Mouse (Mus musculus) hindlimb bud, embryonic 11.5 days (tissue): ENCODE measurements around the gene Mki67.

Experiments
- DNase-seq: peaks from one replicate; pipeline ENCODE4 v3.0.0-alpha.2; 2012; ENCODE audit warnings: low read depth, low spot score; ENCODE audit errors: extremely low spot score

Mki67 gene

DNA sequence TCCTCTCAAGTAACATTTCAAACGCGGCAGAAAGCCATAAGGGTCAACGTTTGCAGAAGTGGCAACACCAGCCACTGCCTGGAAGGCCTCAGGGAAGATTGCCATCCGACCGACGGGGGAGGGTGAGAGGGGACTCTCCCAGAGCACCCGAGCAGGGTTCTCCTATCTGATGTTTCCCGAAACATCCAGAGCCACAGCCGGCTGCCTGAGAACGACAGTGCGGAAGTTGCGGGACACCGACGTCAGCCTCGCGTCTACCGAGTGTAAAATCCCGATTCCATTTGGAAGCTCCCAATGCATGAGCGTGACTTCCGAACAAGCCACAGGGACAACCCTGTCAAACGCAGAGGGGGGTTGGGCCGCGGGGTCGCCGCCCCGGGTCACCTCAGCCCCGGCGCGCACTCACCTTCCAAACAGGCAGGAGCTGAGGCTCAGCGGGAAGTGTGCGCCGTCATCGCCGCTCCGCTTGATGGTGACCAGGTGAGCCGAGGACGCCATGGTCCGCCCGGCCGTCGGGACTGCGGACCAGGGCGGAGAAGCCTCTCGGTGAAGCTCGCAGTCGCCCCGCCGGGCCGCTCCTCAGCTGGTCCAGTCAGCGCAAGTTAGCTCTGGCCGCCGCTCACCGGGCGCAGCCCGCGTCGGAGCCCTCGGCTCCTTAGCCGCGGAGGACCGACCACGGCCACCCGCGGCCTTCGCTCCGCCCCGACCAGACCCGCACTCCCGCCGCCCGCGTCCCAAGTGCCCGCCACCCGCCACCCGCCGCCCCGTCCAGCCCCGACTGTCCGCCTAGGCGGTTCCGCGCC, at the start of gene Mki67:
Mki67 (minus strand) TSS at position 720 of the 803 bp plus-strand sequence.
- DNase-seq: no peak

- DNase-seq: no peak
Measured at GRCm38 (mm10) chr7:135763311-135763710, 47.1 kb upstream of the Mki67 start.

DNA sequence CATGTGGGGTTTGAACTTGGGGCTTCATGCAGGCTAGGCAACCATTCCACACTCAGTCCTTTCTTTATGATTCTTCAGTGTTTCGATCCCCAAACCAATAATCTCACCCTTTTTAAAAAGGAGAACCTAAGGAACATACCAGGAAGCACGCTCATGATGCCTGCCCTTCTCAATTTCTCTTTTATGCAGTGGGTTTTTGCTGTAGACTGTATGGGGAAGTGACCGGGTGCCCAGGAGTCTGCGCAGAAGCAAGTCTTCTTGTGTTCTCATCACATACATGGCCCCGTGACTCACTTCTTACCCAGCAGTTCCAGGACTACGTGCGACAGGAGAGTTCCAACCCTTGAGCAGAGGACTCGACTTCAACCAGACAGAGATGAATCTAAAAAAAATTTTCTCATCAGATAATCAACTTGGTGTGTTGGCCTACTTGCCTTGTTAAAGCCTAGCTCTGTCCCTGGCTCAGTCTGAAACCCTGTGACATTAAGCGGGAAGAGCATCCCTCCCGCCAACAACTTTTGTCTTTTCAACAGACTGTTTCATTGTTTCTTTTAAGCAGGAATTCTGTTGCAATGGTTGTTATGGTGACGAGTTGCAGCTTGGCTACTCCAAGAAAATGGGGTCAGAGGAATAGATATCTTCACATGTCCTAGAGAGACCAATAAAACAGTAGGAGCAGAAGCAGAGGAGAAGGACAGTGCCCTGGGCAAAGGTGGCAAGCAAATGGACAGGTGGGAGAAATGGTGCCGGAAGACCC, 42.8 kb upstream of the Mki67 start:
- no peak for DNase-seq

DNA sequence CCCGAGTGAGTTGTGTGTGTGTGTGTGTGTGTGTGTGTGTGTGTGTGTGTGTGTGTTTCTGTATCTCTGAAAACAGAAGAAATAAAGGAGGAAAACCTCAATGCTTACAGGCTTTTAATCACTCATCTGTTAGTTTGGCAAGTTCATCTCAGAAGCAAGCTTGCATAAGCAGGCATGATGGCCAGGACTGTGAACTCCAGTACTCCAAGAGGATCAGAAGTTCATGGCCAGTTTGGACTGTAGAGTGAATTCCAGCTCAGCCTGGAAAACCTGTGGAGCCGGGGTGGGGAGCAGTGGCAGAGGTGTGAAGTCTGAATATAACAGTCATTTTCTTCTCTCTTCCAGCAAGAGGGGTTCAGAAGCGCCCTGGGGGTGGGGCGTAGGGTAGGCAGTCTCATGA, 42.0 kb upstream of the Mki67 start:
- DNase-seq: no peak

GRCm38 (mm10) chr7:135756984-135757586, 40.9 kb upstream of the Mki67 start:
- no peak for DNase-seq

- no peak for DNase-seq
Measured at GRCm38 (mm10) chr7:135748986-135749385, 32.8 kb upstream of the Mki67 start.

- no peak for DNase-seq
Measured at GRCm38 (mm10) chr7:135747072-135747471, 30.9 kb upstream of the Mki67 start.

DNA sequence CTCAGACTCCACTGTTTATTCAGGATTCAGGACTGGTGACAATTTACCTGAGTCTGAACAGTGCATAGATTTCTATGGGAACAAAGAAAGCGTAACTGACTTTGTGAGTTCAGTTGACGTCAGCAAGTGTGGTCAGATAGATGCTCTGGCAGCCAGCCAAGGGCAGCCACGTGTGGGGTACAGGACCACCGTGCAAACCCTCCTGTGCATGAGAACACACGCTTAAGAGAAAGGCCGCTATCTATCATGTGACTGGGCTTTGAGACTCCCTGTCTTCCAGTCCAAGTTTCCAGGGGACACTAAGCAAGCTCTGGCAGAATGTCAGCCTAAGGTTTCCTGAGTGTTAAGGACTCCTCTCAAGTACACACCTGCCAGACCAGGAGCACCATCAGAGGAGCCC, 30.4 kb upstream of the Mki67 start:
- no peak for DNase-seq

GRCm38 (mm10) chr7:135745091-135745490, 28.9 kb upstream of the Mki67 start:
- no peak for DNase-seq

DNA sequence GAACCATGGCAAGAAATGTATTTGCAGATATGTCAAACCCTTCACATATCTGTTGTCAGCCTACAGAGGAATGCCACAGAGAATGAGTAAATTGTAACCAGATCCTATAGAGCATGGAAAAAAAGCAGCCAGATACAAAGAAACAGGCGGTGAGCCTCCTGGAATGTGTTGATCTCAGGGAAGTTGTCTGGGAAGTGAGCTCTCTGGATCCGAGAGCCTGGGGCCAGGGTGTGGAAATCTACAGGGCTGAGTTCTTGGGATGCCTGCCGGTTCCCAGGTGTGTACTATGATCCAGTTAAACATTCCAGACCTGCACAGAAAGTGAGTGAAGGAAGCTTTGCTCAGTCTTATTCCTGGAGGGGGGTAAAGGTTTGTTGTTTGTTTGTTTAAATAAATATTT, 24.3 kb upstream of the Mki67 start:
- DNase-seq: no peak

DNA sequence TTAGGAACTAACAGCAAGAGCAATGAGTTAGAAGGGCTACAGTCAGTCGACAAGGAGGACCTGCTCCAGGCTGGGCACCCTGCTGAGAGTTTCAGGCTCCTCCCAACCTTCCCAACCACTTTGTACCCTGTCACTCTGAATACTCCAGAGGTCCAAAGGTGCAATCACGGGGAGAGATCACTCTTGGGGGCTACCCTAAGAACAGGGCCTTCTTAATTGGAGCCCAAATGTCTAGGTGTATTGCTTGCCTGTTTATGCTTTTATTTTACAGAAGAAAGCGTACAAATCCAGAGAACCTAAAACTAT, 20.4 kb upstream of the Mki67 start:
- no peak for DNase-seq

DNA sequence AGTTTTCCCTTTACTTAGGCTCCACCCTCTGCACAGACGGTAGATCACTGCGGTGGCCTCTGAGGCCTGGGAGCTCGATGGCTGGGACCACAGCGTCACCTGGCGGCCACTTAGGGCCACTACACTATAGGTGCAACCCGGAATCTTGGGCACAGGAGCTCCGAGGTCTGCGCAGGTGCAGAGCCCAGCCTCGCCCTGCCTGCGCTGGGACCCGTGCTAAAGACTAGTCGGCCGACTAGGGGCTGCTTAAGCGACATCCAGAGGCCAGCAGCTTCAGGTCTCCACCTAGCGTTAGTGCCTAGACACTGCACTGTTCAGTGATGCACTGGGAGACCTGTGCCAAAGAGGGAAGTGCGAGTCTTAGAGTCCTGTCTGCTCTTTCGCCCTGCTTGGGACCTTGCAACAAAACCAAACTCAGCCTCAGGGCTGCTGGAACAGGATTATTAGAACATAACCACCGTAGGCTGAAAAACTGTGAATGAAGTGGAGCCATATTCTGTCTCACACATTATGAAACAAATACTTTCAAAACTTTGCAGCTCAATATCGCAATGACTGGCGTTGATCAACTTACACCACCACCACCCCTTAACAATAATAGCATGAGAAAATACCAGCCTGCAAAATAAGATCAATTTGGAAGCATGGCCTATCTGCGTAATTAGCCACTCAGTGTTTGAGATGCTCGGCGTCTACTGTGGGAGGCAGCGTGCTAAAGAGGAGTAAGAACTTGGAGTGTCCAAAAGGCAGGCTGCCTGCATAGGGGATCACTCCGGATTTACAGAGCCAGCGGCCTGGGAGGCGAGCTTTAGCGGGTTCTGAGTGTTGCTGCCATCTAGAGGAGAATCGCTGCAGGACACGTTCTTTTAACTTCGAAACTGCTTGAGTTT, 19.8 kb upstream of the Mki67 start:
- DNase-seq: no peak

- no peak for DNase-seq
Measured at GRCm38 (mm10) chr7:135734911-135735646, 18.9 kb upstream of the Mki67 start.

DNA sequence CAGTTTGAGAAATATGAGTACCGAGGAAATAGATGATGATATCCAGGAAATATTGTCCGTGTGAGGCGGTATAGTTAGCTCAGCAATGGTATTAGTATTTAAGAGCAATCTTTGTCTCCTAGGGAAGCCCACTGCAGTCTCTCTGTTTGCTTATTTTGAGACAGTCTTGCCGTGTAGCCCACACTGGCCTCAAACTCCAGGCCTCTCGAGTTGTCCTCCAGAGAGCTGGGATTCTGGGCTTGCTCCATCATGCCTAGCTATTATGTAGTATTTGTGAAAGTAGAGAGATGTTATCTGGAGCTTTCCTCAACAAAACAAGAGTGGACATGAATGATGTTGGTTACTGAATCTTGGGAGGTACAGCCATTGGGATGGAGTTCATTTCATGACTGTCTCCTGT, 18.2 kb upstream of the Mki67 start:
- no peak for DNase-seq

- DNase-seq: no peak
Measured at GRCm38 (mm10) chr7:135728038-135728437, 11.9 kb upstream of the Mki67 start.

DNA sequence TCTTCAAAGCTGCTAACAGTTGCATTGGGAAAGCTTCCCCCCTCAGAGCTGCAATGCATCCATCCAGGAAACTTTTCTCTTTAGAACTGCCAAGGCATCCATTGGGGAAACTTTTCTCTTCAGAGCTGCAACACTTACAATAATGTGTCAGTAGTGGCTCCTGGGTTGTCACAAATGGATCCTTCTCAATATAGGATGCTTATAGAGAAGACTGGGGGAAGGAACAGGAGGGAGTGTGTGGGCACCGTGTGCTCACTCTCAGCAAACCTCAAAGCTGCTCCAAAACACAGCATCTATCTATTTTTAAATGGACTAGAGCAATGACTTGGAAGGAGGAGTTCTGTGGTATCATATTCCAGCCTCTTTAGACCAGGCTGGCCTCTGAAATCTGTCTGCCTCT, 10.5 kb upstream of the Mki67 start:
- no peak for DNase-seq

DNA sequence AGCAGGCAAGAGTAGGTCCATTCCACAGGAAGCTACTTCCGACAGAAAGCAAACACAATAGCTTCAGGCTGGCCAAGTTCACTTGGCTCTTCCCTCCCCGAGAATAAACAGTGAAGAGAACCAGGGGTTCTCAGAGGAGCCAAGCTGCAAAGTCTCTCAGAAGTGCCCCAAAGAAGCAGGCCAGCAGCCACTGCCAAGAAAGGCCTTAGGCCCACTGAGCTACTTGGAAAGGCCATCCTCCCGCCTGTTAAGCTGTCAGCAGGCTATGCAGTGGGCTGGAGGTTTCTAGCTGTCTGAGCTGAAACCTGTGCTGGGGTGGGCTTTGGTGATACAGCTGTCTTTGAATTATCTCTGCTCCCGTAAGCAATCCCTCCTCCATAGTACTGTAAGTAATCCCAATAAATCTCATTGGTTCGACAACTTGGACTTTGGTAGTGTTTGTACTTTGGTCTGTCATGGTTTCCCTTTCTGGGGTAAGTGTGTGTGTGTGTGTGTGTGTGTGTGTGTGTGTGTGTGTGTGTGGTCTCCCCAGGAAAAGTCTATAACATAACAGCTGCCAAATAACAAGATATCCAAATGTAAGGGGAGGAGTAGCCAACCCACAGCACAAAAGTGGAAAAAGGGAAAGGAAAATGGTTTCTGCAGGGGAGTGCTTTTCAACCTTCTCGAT, 7.6 kb upstream of the Mki67 start:
- no peak for DNase-seq

DNA sequence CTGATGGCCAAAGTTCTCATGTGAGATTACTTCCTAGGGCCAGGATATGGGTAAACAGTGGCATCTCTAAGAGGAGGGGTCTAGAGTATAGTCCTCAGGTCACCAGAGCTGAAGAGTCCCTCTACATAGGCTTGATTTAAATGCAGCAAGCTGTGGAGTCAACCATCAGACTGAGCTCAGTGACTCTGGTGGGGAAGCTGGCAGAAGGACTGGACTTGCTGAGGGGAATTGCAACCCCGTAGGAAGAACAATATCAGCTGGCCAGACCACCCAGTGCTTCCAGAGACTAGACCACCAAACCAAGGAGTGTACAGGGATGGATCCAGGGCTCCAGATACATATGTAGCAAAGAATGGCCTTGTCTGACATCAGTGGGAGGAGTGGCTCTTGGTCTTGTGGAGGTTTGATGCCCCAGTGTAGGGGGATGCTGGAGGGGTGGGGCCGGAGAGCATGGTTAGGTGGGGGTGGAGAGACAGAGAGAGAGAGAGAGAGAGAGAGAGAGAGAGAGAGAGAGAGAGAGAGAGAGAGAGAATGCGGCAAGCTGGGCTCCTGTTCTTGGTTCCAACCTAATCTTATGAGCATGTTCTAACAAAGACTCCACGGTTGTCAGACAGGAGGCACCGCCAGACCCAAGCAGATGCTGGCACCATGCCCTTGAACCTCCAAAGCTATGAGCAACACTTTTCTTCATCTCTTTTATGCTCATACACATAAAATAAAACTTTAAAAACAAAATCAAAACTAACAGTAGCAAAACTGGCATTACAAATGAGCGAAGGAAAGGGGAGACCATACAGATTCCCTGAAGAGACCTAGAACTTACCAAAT, 6.1 kb upstream of the Mki67 start:
- no peak for DNase-seq

- no peak for DNase-seq
Measured at GRCm38 (mm10) chr7:135721436-135721992, 5.4 kb upstream of the Mki67 start.
